Mouse (Mus musculus): Measurements from ENCODE around the gene Atg4c. TPM values are rescaled to one million over a fixed set of nuclear protein-coding genes. Genes with fewer than 3 reads are reported as not detected.

Atg4c gene
- total RNA-seq (2022) = 1 to 10 TPM; 3.9 to 5.0 (median 4.6) TPM

- DNase-seq (ENCODE audit: low spot score) = peak; percentile 81
Observed at GRCm38 (mm10) chr4:99193810-99194582, at the start of gene Atg4c. Gene Atg4c, plus strand, starts transcription at chr4:99193934.

DNA sequence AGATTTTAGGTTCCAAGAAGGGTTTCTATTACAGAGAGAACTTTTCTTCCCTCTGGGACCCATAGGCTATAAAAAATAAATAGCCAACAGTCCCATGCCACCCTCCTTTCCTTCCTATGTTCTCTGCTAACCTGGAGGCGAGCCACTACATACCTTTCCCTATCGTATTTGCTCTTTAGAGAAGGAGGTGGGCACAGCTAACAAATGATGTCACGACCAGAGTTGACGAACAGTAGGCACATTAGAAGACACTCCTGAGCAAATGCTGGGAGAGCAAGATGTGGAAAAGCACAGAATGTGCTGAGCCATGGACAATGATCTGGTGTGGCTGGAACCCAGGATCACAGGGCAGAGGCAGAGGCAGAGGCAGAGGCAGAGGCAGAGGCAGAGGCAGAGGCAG, 42.3 kb upstream of the Atg4c start:
- DNase-seq (ENCODE audit: low spot score) = no peak

GRCm38 (mm10) chr4:99151885-99152558, 41.7 kb upstream of the Atg4c start:
- peak; percentile 36 for DNase-seq (ENCODE audit: low spot score)

DNA sequence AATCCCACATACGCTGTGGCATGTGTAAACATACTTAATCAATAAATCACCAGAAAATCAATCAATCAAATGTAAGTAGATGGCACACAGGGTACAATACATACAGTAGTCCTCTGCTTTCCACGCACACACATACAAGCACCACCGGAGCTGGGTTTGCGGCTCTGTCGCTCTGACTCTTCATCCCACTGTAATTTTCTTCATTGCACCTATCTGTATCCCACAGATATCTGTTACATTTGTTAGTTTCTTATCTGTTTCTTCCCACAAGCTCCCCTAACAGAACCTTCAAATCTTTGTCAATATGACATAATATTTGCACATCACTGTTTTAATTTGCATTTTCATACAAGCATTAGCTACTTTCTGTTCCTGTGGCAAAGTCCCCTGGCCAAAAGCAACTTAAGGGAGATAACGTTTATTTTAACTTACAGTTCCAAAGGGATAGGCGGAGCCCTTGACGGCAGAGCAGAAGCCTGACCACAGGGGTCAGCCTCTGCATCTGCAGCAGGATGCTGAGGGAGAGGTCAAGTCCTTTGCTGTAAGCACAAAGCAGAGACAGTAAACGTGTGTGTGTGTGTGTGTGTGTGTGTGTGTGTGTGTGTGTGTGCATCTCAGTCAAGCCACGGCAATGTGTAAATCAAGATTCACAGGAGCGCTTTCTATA, 37.0 kb upstream of the Atg4c start:
- no peak for DNase-seq (ENCODE audit: low spot score)

- DNase-seq (ENCODE audit: low spot score) = no peak
Observed at GRCm38 (mm10) chr4:99158495-99158894, 35.2 kb upstream of the Atg4c start.

- DNase-seq (ENCODE audit: low spot score) = no peak
Observed at GRCm38 (mm10) chr4:99160414-99160813, 33.3 kb upstream of the Atg4c start.

- no peak for DNase-seq (ENCODE audit: low spot score)
Observed at GRCm38 (mm10) chr4:99160899-99161298, 32.8 kb upstream of the Atg4c start.

DNA sequence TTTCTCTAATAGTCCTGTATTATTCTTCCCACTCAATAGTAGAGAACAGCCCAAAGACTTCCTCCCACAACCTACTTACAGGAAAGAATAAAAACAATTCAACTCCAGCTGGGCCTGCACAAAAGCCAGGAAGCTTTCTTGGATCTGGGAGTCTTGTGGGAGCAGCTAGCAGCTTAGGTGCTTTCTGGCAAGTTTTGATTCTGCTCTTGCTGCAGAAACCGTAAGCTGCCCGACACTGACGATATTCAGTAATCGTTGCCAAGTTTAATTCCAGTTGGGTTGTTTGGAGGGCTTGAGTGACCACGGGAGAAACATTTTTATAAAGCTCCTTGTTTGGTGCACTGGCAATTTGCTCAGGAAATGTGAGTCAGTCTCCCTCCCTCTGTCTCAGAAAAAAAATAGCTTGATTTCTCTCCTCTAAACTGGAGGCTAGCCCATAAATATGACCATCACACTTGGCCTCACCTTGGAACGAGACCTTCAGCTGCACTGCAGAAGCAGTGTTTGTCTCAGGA, 32.2 kb upstream of the Atg4c start:
- DNase-seq (ENCODE audit: low spot score) = peak; percentile 54

DNA sequence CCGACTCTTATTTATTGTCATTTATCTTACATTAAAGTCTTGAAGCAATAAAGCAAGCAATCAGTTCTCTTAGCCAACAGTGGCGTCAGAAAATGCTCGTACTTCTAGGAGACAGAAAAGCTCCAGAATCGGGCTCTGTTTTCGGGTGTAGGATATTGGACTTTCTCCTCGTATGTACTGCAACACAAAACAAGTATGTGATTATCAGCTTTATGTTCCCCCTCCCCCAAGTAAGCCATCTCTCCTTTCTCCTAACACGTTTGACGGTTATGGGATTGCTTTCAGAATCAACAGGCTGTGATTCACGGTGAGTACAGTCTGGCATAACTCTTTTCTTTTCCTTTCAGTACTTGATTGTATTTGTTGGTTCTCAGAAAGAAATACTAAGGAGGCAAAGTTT, 30.7 kb upstream of the Atg4c start:
- DNase-seq (ENCODE audit: low spot score) = no peak

DNA sequence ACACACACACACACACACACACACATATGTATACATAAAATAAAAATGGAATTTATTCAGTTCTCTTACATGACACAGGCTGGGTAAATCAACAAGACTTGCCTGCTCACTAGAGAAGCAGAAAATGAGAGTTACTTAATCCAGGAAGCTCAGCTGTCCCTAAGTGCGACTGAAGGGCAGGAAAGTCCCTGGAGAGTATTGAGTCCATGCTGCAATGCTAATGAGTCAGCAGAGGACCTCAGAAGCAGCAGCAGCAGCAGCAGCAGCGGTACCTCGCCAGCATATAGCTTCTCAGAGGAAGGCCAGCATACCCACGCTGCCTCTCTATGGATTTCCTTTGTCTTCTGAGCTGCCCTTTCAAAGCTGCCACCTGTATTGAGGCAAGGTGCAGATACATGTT, 30.2 kb upstream of the Atg4c start:
- no peak for DNase-seq (ENCODE audit: low spot score)

GRCm38 (mm10) chr4:99168869-99169268, 24.9 kb upstream of the Atg4c start:
- no peak for DNase-seq (ENCODE audit: low spot score)

GRCm38 (mm10) chr4:99174265-99174664, 19.5 kb upstream of the Atg4c start:
- no peak for DNase-seq (ENCODE audit: low spot score)

GRCm38 (mm10) chr4:99176841-99177240, 16.9 kb upstream of the Atg4c start:
- DNase-seq (ENCODE audit: low spot score) = no peak

DNA sequence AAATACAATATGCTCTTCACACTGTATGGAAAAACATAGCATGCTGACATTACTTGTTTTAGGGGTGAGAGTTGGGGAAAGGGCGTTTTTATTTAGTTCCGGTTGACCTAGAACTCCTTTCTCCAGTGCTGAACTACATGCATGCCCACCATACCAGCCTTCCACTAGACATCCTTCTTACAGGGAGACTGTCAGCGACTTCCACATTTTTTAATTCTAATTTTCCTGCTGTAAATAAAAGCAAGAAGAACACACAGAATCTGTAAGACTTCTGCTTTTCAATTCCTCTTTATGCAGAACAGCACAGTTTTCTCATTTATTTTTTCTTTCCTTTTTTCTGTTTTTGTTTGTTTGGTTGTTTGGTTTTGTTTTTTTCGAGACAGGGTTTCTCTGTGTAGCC, 16.5 kb upstream of the Atg4c start:
- DNase-seq (ENCODE audit: low spot score) = no peak

DNA sequence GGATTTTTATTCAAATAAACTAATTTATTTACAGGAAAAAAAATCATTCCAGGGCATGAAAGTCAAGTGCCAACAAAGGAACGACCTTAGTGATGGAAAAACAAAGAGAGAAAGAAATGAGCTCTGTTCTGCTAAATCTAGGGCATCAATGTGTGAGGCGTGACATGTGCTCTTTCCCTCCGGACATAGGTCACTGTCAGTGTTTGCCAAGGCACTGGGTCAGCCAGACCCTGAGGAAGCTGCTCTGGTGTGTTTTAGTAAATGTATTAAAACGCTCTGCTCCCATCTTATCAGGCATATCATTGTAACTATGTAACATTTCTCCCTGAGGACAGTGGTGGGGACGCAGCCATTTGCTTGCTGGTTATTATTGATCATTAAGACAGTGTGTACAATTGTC, 14.9 kb upstream of the Atg4c start:
- no peak for DNase-seq (ENCODE audit: low spot score)

GRCm38 (mm10) chr4:99179446-99180120, 14.2 kb upstream of the Atg4c start:
- no peak for DNase-seq (ENCODE audit: low spot score)

- DNase-seq (ENCODE audit: low spot score) = peak; percentile 82
Observed at GRCm38 (mm10) chr4:99180921-99181320, 12.8 kb upstream of the Atg4c start.

- no peak for DNase-seq (ENCODE audit: low spot score)
Observed at GRCm38 (mm10) chr4:99181739-99182419, 11.9 kb upstream of the Atg4c start.

DNA sequence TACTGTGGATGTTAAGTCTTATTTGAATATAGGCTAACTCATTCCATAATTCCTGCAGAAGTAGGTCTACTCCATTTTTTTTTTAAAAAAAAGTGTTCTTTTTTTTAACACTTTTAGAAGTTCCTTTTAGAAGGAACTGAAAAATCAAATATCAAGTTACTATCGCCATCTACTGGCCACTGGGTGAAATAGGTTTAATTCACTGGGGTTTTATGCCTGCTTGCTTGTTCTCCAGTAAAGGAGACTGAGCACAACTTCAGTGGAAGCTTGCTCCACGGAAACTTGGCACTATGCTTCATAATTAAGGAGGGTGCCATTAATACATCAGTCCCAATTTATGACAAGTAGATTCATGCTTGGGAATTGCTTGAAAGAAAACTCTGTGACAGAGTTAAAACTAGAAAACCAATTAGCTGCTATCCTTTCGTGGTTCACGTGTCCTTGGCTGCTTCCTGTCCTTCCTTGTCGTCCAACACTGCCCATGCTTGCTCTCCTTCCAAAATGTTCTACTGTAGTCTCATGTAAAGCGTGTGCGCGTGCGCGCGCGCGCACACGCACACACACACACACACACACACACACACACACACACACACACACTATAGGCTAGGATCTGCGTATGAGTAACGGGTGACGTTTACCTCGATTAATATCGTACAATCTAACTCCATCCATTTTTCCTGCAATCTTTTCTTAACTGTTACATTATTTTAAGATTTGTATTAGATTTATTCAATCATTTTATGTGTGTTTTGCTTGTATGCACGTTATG, 10.9 kb upstream of the Atg4c start:
- no peak for DNase-seq (ENCODE audit: low spot score)

- no peak for DNase-seq (ENCODE audit: low spot score)
Observed at GRCm38 (mm10) chr4:99184678-99185077, 9.1 kb upstream of the Atg4c start.

DNA sequence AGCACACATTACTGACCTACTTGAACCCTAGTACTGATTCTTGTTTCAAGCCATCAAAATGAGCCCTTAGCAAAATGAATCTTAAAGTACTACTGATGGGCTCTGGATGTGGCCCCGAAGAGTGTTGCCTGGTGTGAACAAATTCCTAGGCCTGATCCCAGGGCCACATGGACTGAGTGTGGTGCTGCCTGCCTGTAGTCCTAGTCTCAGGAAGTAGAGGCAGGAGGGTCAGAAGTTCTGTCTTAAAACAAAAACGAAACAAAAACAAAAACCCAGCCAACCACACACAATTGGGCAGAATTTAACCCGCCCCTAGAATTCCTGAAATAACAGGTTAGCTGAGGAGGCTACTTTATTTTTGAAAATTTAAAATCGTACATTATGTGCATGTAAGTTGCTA, 8.4 kb upstream of the Atg4c start:
- DNase-seq (ENCODE audit: low spot score) = no peak
